Mouse (Mus musculus): ENCODE results near the gene Pan2. TPM values are rescaled to one million over a fixed set of nuclear protein-coding genes. Genes with fewer than 3 reads are reported as not detected.

The Pan2 gene
- polyA plus RNA-seq, 1 experiment from 2014 or later, result 11.8 TPM

DNA sequence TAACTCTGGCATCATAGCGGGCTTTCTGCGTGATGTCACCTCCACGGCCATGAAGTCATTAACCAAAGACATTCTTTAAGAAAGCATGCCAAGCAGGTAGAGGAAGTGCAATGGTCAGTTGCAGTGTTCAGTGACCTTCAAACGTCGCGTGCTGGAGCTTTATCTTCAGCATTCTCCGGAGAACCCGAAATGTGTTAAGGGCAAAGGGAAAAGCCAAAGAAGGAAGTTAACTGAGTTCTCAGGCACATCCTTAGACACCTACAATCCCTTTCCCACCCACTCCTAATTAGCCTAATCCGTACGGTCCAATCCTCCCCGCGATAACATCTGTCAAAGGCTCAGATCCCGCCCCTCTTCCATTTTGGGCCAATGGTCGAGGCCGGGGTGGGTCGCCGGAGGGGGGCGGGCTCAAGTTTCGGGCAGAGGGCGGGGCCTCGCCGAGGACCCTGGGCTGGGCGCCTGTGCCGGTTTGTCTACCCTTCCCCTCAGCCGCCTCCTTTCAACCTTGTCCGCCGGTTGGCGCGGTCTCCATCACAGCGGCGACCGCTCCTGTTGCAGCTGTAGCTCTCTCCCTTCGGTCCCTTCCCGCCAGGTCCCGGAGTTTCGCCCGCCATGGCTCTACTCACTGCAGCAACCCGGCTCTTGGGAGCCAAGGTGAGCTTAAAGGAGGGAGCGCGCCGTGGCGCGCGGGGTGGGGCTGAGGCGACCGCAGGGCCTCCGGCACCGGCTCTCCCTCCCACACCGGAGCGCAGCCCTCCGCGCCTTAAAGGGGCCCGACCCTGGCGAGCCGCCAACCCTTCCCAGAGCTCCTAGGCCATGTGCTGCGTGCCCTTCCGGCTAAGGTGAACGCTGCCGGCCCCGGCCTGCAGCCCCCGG is 34.4 kb downstream of the Pan2 start, which contains the start of gene Cs:
Gene Cs (plus strand): TSS at position 429 of the 876 bp plus-strand sequence.
- Histone ChIP-seq H3K9ac (peak within 1 kb of the TSS; percentile 93), H3K9me3 (replicated peaks) (no peaks in the 10 kb centered on the region), H3K36me3 (peaks cover 20% of the 10 kb centered on the region), H3K27me3 (no peaks in the 10 kb centered on the region), H3K4me3 (replicated peaks) (peak within 1 kb of the TSS; percentile 90), H3K4me1 (replicated peaks) (peaks cover 79% of the 10 kb centered on the region), H3K27ac (peak within 1 kb of the TSS; percentile 98), H3K4me2 (peak within 1 kb of the TSS; percentile 87)
- DNase-seq (peak; percentile 92), ATAC-seq (ENCODE audit: low read depth) (peak; percentile 91)
- 1% methylated on average over 59 of the region's 61 CpGs for WGBS (ENCODE audit: insufficient replicate concordance)

DNA sequence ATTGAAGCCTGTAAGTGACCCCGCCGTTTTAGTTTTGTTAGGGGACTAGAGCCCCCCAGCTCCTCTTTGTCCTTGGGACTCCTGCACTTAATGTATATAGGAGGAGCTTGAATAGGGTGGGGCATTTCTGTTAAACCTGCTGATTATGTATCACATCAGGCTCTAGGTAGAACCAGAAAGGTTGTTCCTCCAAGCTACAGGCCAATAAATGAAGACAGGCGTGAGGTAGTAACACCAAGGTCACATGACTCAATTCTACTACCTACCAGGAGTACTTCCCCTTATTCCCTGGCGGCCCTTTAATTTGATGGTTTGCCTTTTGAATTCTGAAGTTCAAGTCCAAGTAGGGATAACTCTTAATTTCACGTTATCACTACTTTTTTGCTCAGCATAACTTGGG is 35.3 kb downstream of the Pan2 start:
- Histone ChIP-seq H3K9me3 (replicated peaks) (no peaks in the 10 kb centered on the region), H3K36me3 (peaks cover 21% of the 10 kb centered on the region), H3K9ac (peak overlapping the region; percentile 93), H3K27ac (peak overlapping the region; percentile 98), H3K27me3 (no peaks in the 10 kb centered on the region), H3K4me3 (replicated peaks) (peak overlapping the region; percentile 90), H3K4me2 (peak overlapping the region; percentile 87), H3K4me1 (replicated peaks) (peaks cover 83% of the 10 kb centered on the region)
- DNase-seq (no peak), ATAC-seq (ENCODE audit: low read depth) (0 out of 2 replicates have a peak, but pooled peaks have one; percentile 3)
- WGBS (ENCODE audit: insufficient replicate concordance), result 9% methylated on average over 5 of the region's 5 CpGs

DNA sequence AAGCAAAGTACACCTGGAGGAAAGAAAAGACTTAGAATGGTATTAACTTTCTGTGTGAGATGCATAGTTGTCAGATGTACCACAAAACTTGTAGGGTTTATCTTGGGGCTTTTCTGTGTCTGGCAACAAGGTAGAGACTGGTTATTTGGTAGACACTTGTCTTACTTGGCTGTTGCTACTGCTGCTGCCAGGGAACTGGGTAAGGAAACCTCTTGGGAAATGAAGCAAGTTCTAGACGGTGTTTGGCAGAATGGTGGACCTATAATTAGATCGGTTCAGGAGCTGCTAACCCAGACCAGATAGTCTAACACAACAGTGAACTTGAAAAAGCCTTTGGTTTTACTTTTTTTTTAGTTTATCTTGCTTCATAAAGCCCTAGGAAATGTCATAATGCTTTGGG is 35.8 kb downstream of the Pan2 start:
- DNase-seq (no peak), ATAC-seq (ENCODE audit: low read depth) (no peak)
- Histone ChIP-seq H3K9me3 (replicated peaks) (no peaks in the 10 kb centered on the region), H3K27me3 (no peaks in the 10 kb centered on the region), H3K4me2 (peak overlapping the region; percentile 87), H3K27ac (peak overlapping the region; percentile 98), H3K9ac (peak overlapping the region; percentile 93), H3K4me3 (replicated peaks) (peak overlapping the region; percentile 90), H3K36me3 (peaks cover 21% of the 10 kb centered on the region), H3K4me1 (replicated peaks) (peaks cover 89% of the 10 kb centered on the region)
- WGBS (ENCODE audit: insufficient replicate concordance), result 56% methylated on average over 2 of the region's 2 CpGs

DNA sequence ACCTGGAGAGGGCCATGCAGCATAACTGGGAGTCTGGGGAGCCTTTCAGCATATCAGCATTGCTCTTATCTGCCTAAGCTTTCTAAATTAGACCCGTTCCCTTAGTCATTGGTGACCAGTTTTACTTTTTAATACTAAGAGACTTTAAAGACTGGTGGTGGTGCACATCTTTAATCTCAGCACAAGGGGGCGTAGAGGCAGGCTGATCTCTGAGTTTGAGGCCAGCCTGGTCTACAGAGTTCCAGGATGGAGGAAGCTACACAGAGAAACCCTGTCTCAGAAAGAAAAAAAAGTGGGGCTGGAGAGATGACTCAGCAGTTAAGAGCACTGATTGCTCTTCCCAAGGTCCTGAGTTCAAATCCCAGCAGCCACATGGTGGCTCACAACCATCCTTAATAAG is 37.1 kb downstream of the Pan2 start:
- ATAC-seq (ENCODE audit: low read depth) (no peak), DNase-seq (no peak)
- H3K4me2 ChIP-seq, result peak overlapping the region; percentile 87
- peak overlapping the region; percentile 90; the same call in 1 of the 2 replicates for H3K4me3 ChIP-seq (replicated peaks)
- 0 out of 2 replicates have a peak overlapping the region, but pooled peaks have one; percentile 93 for H3K9ac ChIP-seq
- no peaks in the 10 kb centered on the region for H3K27me3 ChIP-seq
- WGBS (ENCODE audit: insufficient replicate concordance), result 30% methylated on average over 2 of the region's 2 CpGs
- H3K36me3 ChIP-seq, result peaks cover 21% of the 10 kb centered on the region
- H3K27ac ChIP-seq, result peak overlapping the region; percentile 98
- H3K4me1 ChIP-seq (replicated peaks), result peaks cover 90% of the 10 kb centered on the region
- no peaks in the 10 kb centered on the region for H3K9me3 ChIP-seq (replicated peaks)

DNA sequence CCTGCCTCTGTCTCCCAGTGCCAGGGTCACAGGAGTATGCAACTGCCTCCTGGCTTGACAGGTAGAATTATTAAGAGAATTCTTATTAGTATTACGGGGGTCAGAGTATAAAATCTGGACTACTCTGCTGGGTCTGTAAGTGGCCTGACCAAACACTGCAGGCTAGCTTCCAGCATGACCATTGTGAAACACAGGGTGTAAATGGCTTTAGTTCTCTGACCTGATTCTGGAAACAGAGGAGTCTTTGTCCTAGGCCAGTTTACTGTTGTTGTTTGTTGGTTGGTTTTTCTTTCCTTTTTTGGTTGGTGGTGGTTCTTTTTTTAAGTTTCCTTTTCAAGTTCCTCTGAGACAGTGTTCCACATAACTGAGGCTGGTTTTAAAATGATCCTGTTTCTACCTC is 40.3 kb downstream of the Pan2 start:
- H3K27ac ChIP-seq, result peak overlapping the region; percentile 92

DNA sequence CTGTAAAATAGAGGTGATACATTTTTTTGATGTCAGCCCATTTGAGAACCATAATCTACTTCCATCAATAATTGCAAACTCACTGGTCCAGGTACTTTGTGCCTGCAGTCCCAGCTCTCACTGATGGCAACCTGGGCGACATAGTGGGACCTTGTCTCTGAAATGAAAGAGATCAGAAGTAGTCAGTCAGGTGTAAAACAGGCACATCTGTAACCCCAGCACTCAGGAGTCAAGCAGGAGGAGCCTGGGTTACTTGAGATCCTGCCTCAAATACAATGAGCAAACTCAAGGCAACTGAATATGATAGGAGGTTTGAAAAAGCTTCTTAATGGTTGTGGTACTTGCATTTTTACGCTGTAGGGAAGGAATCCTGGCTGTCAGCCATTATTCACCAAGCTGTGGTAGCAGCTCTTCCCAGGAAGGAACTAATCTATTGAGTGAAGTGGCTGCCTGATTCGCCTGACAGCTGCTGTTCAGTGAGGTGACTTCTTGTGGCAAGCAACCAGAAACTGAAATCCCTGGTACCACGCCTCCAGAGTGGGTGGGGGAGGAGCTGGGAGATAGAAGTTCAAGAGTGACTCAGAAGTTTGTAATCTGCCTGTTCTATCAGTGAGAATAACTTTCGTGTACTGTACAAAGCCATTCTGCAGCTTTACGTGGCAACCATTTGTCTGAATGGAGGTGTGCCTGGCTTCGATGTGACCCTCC is 41.6 kb downstream of the Pan2 start:
- H3K4me1 ChIP-seq (replicated peaks), result peaks cover 69% of the 10 kb centered on the region
- H3K4me2 ChIP-seq, result peak overlapping the region; percentile 65
- ATAC-seq (ENCODE audit: low read depth), result peak; percentile 90
- H3K36me3 ChIP-seq, result peaks cover 38% of the 10 kb centered on the region
- WGBS (ENCODE audit: insufficient replicate concordance), result 14% methylated on average over 7 of the region's 7 CpGs
- peak overlapping the region; percentile 92 for H3K27ac ChIP-seq
- peak; percentile 83 for DNase-seq
- H3K9me3 ChIP-seq (replicated peaks), result no peaks in the 10 kb centered on the region
- H3K4me3 ChIP-seq (replicated peaks), result peak overlapping the region; percentile 40
- H3K9ac ChIP-seq, result peak overlapping the region; percentile 59
- no peaks in the 10 kb centered on the region for H3K27me3 ChIP-seq

More for the DNA sequence above, 40.3 kb downstream of the Pan2 start:
- Histone ChIP-seq H3K36me3 (peaks cover 34% of the 10 kb centered on the region), H3K4me1 (replicated peaks) (peaks cover 82% of the 10 kb centered on the region), H3K9me3 (replicated peaks) (no peaks in the 10 kb centered on the region), H3K4me2 (0 out of 2 replicates have a peak overlapping the region, but pooled peaks have one; percentile 65), H3K9ac (no peak overlapping the region; the same call in 1 of the 2 replicates), H3K4me3 (replicated peaks) (no peak overlapping the region), H3K27me3 (no peaks in the 10 kb centered on the region)
- ATAC-seq (ENCODE audit: low read depth), result no peak
- 83% methylated on average over 1 of the region's 1 CpGs for WGBS (ENCODE audit: insufficient replicate concordance)
- DNase-seq, result no peak

DNA sequence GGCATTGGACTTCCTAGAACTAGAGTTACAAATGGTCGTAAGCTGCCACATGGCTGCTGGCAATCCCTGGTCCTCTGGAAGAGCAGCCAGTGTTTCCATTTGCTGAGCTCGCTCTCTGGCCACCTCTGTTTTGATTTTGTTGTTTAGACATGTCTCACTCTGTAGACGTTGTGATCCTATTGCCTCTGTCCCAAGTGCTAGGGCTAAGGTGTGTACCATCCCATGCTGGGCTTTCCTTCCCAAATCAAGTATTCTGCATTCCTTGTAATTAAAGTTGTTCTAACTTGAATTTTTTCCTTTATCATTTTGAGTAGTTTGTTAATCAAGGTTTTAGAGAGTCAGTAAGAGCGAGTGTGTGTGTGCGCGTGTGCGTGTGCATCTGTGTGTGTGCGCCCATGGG is 44.4 kb downstream of the Pan2 start:
- WGBS (ENCODE audit: insufficient replicate concordance), result 87% methylated on average over 8 of the region's 8 CpGs
- no peak for DNase-seq

DNA sequence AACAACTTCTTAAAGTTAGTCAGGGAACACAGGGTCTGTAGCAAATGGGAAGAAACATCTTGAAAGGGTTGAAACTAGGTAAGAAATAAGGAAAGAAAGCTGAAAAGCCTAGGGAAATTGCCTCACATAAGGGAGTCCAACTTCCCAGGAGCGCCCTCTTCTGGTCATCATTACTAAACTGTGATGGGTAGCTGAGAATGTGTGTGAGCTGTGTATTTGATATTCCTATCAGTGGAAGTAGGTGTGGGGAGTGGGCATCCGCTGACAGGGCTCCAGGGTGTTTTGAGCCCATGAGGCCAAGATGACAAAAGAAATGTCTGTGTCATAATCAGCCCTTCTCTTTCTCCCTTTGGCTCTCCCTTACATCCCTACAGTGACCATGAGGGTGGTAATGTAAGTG is 55.7 kb downstream of the Pan2 start:
- 46% methylated on average over 2 of the region's 2 CpGs for WGBS (ENCODE audit: insufficient replicate concordance)
- H3K36me3 ChIP-seq, result peaks cover 99% of the 10 kb centered on the region

More for the DNA sequence above, 44.4 kb downstream of the Pan2 start:
- H3K27ac ChIP-seq, result no peak overlapping the region
- no peak overlapping the region for H3K4me2 ChIP-seq
- no peaks in the 10 kb centered on the region for H3K9me3 ChIP-seq (replicated peaks)
- H3K9ac ChIP-seq, result no peak overlapping the region
- H3K4me1 ChIP-seq (replicated peaks), result peaks cover 43% of the 10 kb centered on the region
- H3K27me3 ChIP-seq, result no peaks in the 10 kb centered on the region
- no peak overlapping the region for H3K4me3 ChIP-seq (replicated peaks)
- peaks cover 51% of the 10 kb centered on the region for H3K36me3 ChIP-seq
- ATAC-seq (ENCODE audit: low read depth), result no peak

DNA sequence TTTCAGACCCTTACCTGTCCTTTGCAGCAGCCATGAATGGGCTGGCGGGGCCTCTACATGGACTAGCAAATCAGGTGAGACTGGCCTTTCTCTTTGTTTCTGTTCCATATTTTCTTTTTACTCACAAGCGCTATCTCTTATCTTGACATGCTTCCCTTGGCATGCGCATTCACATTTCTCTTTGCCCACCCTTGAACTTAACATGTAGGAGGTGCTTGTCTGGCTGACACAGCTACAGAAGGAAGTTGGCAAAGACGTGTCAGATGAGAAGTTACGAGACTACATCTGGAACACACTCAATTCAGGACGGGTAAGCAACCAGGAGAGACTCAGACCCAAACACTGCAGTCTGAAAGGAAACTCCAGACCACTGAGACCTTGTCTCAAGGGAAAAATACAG is 56.1 kb downstream of the Pan2 start:
- Histone ChIP-seq H3K9ac (no peak overlapping the region), H3K4me2 (no peak overlapping the region), H3K36me3 (peaks cover 98% of the 10 kb centered on the region), H3K27me3 (no peaks in the 10 kb centered on the region), H3K9me3 (replicated peaks) (no peaks in the 10 kb centered on the region), H3K4me3 (replicated peaks) (no peak overlapping the region), H3K4me1 (replicated peaks) (no peaks in the 10 kb centered on the region), H3K27ac (no peak overlapping the region)
- 80% methylated on average over 6 of the region's 6 CpGs for WGBS (ENCODE audit: insufficient replicate concordance)
- ATAC-seq (ENCODE audit: low read depth), result no peak
- no peak for DNase-seq

More for the DNA sequence above, 55.7 kb downstream of the Pan2 start:
- no peaks in the 10 kb centered on the region for H3K9me3 ChIP-seq (replicated peaks)
- no peaks in the 10 kb centered on the region for H3K4me1 ChIP-seq (replicated peaks)
- no peak for DNase-seq
- no peak overlapping the region for H3K4me3 ChIP-seq (replicated peaks)
- no peak overlapping the region for H3K27ac ChIP-seq
- no peak overlapping the region for H3K9ac ChIP-seq
- no peak for ATAC-seq (ENCODE audit: low read depth)
- H3K27me3 ChIP-seq, result no peaks in the 10 kb centered on the region
- no peak overlapping the region for H3K4me2 ChIP-seq

DNA sequence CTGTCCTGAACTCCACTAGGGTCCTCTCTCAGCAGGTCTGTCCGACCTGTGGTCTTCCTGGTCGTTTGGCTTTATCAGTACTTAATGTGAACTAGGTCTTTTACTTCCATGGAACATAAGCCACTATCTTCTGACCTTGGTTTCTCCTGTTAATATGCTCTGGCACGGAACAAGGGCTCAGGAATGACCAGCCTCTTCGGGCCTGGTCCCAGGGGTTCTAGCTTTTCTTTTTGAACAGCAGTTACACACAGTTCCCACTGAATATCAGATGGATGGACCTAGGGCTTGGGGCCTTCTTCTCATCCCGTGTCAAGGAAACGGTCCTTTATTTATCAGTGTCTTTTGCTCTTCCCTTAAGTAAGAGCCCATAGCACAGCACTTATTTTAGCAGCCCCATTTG is 58.7 kb downstream of the Pan2 start:
- no peak overlapping the region for H3K27ac ChIP-seq
- no peaks in the 10 kb centered on the region for H3K9me3 ChIP-seq (replicated peaks)
- no peak overlapping the region for H3K9ac ChIP-seq
- peaks cover 89% of the 10 kb centered on the region for H3K36me3 ChIP-seq
- no peak overlapping the region for H3K4me3 ChIP-seq (replicated peaks)
- no peak for DNase-seq
- ATAC-seq (ENCODE audit: low read depth), result no peak
- peaks cover 9% of the 10 kb centered on the region; the same call in 1 of the 2 replicates for H3K4me1 ChIP-seq (replicated peaks)
- no peaks in the 10 kb centered on the region for H3K27me3 ChIP-seq
- 77% methylated on average over 6 of the region's 6 CpGs for WGBS (ENCODE audit: insufficient replicate concordance)
- H3K4me2 ChIP-seq, result no peak overlapping the region

DNA sequence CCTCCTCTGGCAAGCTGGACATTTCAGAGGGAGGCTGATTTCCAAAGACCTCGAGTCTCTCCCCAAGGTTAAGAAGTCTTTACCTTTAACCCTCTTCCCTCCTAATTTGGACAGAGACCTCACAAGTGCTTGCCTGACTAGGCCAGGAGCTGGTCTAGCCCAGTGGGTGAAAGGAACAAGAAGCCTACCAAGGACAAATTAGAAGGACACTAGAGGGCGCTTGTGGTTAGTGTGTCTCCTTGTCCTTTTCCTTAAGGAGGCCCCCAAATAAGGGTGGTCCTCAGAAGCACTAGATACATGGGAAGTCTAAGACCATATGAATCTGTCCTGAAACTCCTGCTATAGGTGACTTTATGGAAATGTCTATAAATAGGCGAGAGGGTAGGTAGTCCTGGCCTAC is 59.4 kb downstream of the Pan2 start:
- Histone ChIP-seq H3K4me1 (replicated peaks) (peaks cover 15% of the 10 kb centered on the region), H3K4me2 (no peak overlapping the region), H3K27me3 (no peaks in the 10 kb centered on the region), H3K27ac (no peak overlapping the region), H3K9ac (no peak overlapping the region), H3K9me3 (replicated peaks) (no peaks in the 10 kb centered on the region), H3K4me3 (replicated peaks) (no peak overlapping the region), H3K36me3 (peaks cover 82% of the 10 kb centered on the region)
- WGBS (ENCODE audit: insufficient replicate concordance), result 61% methylated on average over 3 of the region's 3 CpGs
- DNase-seq (no peak), ATAC-seq (ENCODE audit: low read depth) (no peak)

All from liver, embryonic 13.5 days (tissue).